Mouse (Mus musculus) liver, embryonic 15.5 days (tissue): ENCODE measurements around the gene Tctex1d1. TPM values are rescaled to one million over a fixed set of nuclear protein-coding genes. Genes with fewer than 3 reads are reported as not detected.

Experiments used
- ATAC-seq: fragments of 200-750 bp; cut with Nextera tagmentation; 2 replicates; pipeline ENCODE4 v1.8.0; 2017; ENCODE audit warnings: moderate number of reproducible peaks, mild to moderate bottlenecking, moderate library complexity; ENCODE audit not compliant: insufficient read depth
- H3K27ac ChIP-seq: fragments of 300-500 bp; sonication (generic); replicated peaks from 2 replicates; pipeline ENCODE4 v1.5.1; 2015; ENCODE audit warnings: mild to moderate bottlenecking, inconsistent platforms
- H3K27me3 ChIP-seq: fragments of 300-500 bp; sonication (generic); 2 replicates; pipeline ENCODE4 v1.6.1; 2015; ENCODE audit warnings: mild to moderate bottlenecking, inconsistent platforms
- H3K36me3 ChIP-seq: fragments of 300-500 bp; sonication (generic); replicated peaks from 2 replicates; pipeline ENCODE4 v1.6.1; 2015; ENCODE audit warnings: moderate library complexity, mild to moderate bottlenecking, inconsistent platforms
- H3K4me1 ChIP-seq: fragments of 300-500 bp; sonication (generic); replicated peaks from 2 replicates; pipeline ENCODE4 v1.6.1; 2015; ENCODE audit warnings: inconsistent platforms
- H3K4me2 ChIP-seq: fragments of 300-500 bp; sonication (generic); 2 replicates; pipeline ENCODE4 v1.6.1; 2015; ENCODE audit warnings: moderate library complexity, mild to moderate bottlenecking, inconsistent platforms
- H3K4me3 ChIP-seq: fragments of 300-500 bp; sonication (generic); replicated peaks from 2 replicates; pipeline ENCODE4 v1.5.1; 2015; ENCODE audit warnings: mild to moderate bottlenecking, inconsistent platforms
- H3K9ac ChIP-seq: fragments of 300-500 bp; sonication (generic); 2 replicates; pipeline ENCODE4 v1.6.1; 2015; ENCODE audit warnings: moderate library complexity, mild to moderate bottlenecking, inconsistent platforms
- H3K9me3 ChIP-seq: fragments of 300-500 bp; sonication (generic); replicated peaks from 2 replicates; pipeline ENCODE4 v1.6.1; 2016; ENCODE audit warnings: inconsistent platforms
- WGBS: fragments of 180-500 bp; shearing (Covaris S2); methylation state at CpG from one replicate; pipeline ENCODE4 v1.1.7; 2015; ENCODE audit warnings: mixed read lengths; ENCODE audit not compliant: insufficient replicate concordance; 5-methylcytosine and 5-hydroxymethylcytosine counted together
- polyA plus RNA-seq: library from polyadenylated mRNA; unstranded; fragments of >200 nt; fragmentation: Nextera tagmentation; extraction: Ambion mirVana; gene quantifications from 2 replicates; pipeline ENCODE4 v1.2.1, GENCODE M21; 2015

The Tctex1d1 gene
- polyA plus RNA-seq, 1 experiment from 2014 or later: 0.21 TPM

GRCm38 (mm10) chr4:102988526-102988925 is 10.1 kb downstream of the Tctex1d1 start:
- no peak for ATAC-seq
- no peaks in the 10 kb centered on the region for H3K9me3 ChIP-seq
- 59% methylated on average over 6 of the region's 6 CpGs for WGBS
- H3K4me2 ChIP-seq: no peak overlapping the region
- no peak overlapping the region for H3K4me3 ChIP-seq
- no peaks in the 10 kb centered on the region for H3K4me1 ChIP-seq
- no peaks in the 10 kb centered on the region for H3K27me3 ChIP-seq
- H3K27ac ChIP-seq: no peak overlapping the region
- no peaks in the 10 kb centered on the region for H3K36me3 ChIP-seq
- no peak overlapping the region for H3K9ac ChIP-seq

- Histone ChIP-seq H3K9me3 (no peaks in the 10 kb centered on the region), H3K27ac (no peak overlapping the region), H3K27me3 (no peaks in the 10 kb centered on the region), H3K4me2 (no peak overlapping the region), H3K4me1 (no peaks in the 10 kb centered on the region), H3K9ac (no peak overlapping the region), H3K4me3 (no peak overlapping the region), H3K36me3 (no peaks in the 10 kb centered on the region)
- 51% methylated on average over 5 of the region's 5 CpGs for WGBS
- ATAC-seq: no peak
Observed at GRCm38 (mm10) chr4:102989391-102989790, 11.0 kb downstream of the Tctex1d1 start.

GRCm38 (mm10) chr4:102990016-102990415 is 11.6 kb downstream of the Tctex1d1 start:
- Histone ChIP-seq H3K9ac (no peak overlapping the region), H3K4me3 (no peak overlapping the region), H3K4me2 (no peak overlapping the region), H3K27ac (no peak overlapping the region), H3K27me3 (no peaks in the 10 kb centered on the region), H3K36me3 (no peaks in the 10 kb centered on the region), H3K9me3 (no peaks in the 10 kb centered on the region), H3K4me1 (no peaks in the 10 kb centered on the region)
- no peak for ATAC-seq
- WGBS: 58% methylated on average over 4 of the region's 4 CpGs

GRCm38 (mm10) chr4:102990595-102991340 is 12.4 kb downstream of the Tctex1d1 start:
- Histone ChIP-seq H3K9me3 (no peaks in the 10 kb centered on the region), H3K4me3 (no peak overlapping the region), H3K27me3 (no peaks in the 10 kb centered on the region), H3K9ac (no peak overlapping the region), H3K4me1 (no peaks in the 10 kb centered on the region), H3K4me2 (no peak overlapping the region), H3K27ac (no peak overlapping the region), H3K36me3 (no peaks in the 10 kb centered on the region)
- no peak for ATAC-seq
- 64% methylated on average over 11 of the region's 11 CpGs for WGBS

- Histone ChIP-seq H3K4me1 (no peaks in the 10 kb centered on the region), H3K9ac (no peak overlapping the region), H3K27ac (no peak overlapping the region), H3K36me3 (no peaks in the 10 kb centered on the region), H3K4me2 (no peak overlapping the region), H3K4me3 (no peak overlapping the region), H3K27me3 (no peaks in the 10 kb centered on the region), H3K9me3 (no peaks in the 10 kb centered on the region)
- no peak for ATAC-seq
- 63% methylated on average over 3 of the region's 3 CpGs for WGBS
Observed at GRCm38 (mm10) chr4:102991685-102992084, 13.3 kb downstream of the Tctex1d1 start.

- Histone ChIP-seq H3K4me3 (no peak overlapping the region), H3K9me3 (no peaks in the 10 kb centered on the region), H3K4me2 (no peak overlapping the region), H3K9ac (no peak overlapping the region), H3K27me3 (no peaks in the 10 kb centered on the region), H3K27ac (no peak overlapping the region), H3K4me1 (0 out of 2 replicates have a peak, but pooled peaks cover 5% of the 10 kb centered on the region), H3K36me3 (no peaks in the 10 kb centered on the region)
- WGBS: 69% methylated on average over 4 of the region's 4 CpGs
- ATAC-seq: no peak
Observed at GRCm38 (mm10) chr4:103004681-103005080, 26.3 kb downstream of the Tctex1d1 start.

- Histone ChIP-seq H3K4me3 (no peak overlapping the region), H3K9me3 (no peaks in the 10 kb centered on the region), H3K27me3 (no peaks in the 10 kb centered on the region), H3K9ac (no peak overlapping the region), H3K4me1 (0 out of 2 replicates have a peak, but pooled peaks cover 5% of the 10 kb centered on the region), H3K4me2 (no peak overlapping the region), H3K36me3 (no peaks in the 10 kb centered on the region), H3K27ac (no peak overlapping the region)
- WGBS: 66% methylated on average over 15 of the region's 15 CpGs
- no peak for ATAC-seq
Observed at GRCm38 (mm10) chr4:103005190-103005945, 27.0 kb downstream of the Tctex1d1 start.

GRCm38 (mm10) chr4:103006266-103006665 is 27.9 kb downstream of the Tctex1d1 start:
- no peak overlapping the region for H3K27ac ChIP-seq
- no peak for ATAC-seq
- no peaks in the 10 kb centered on the region for H3K27me3 ChIP-seq
- H3K4me3 ChIP-seq: no peak overlapping the region
- H3K4me2 ChIP-seq: no peak overlapping the region
- H3K36me3 ChIP-seq: no peaks in the 10 kb centered on the region
- 0 out of 2 replicates have a peak, but pooled peaks cover 5% of the 10 kb centered on the region for H3K4me1 ChIP-seq
- 64% methylated on average over 5 of the region's 5 CpGs for WGBS
- H3K9ac ChIP-seq: no peak overlapping the region
- no peaks in the 10 kb centered on the region for H3K9me3 ChIP-seq

GRCm38 (mm10) chr4:103006943-103007418 is 28.6 kb downstream of the Tctex1d1 start:
- H3K4me3 ChIP-seq: no peak overlapping the region
- 0 out of 2 replicates have a peak, but pooled peaks cover 5% of the 10 kb centered on the region for H3K4me1 ChIP-seq
- WGBS: 41% methylated on average over 4 of the region's 4 CpGs
- no peak overlapping the region for H3K4me2 ChIP-seq
- H3K27ac ChIP-seq: no peak overlapping the region
- ATAC-seq: no peak
- no peaks in the 10 kb centered on the region for H3K9me3 ChIP-seq
- no peak overlapping the region for H3K9ac ChIP-seq
- no peaks in the 10 kb centered on the region for H3K36me3 ChIP-seq
- no peaks in the 10 kb centered on the region for H3K27me3 ChIP-seq

GRCm38 (mm10) chr4:103010734-103011133 is 32.3 kb downstream of the Tctex1d1 start:
- no peaks in the 10 kb centered on the region for H3K27me3 ChIP-seq
- no peak overlapping the region for H3K9ac ChIP-seq
- H3K36me3 ChIP-seq: no peaks in the 10 kb centered on the region
- H3K4me3 ChIP-seq: no peak overlapping the region
- H3K4me1 ChIP-seq: 0 out of 2 replicates have a peak, but pooled peaks cover 5% of the 10 kb centered on the region
- H3K27ac ChIP-seq: no peak overlapping the region
- H3K9me3 ChIP-seq: no peaks in the 10 kb centered on the region
- WGBS: 65% methylated on average over 4 of the region's 4 CpGs
- H3K4me2 ChIP-seq: no peak overlapping the region
- no peak for ATAC-seq

GRCm38 (mm10) chr4:103011823-103012222 is 33.4 kb downstream of the Tctex1d1 start:
- 0 out of 2 replicates have a peak, but pooled peaks cover 2% of the 10 kb centered on the region for H3K4me1 ChIP-seq
- no peak overlapping the region for H3K4me2 ChIP-seq
- no peak for ATAC-seq
- no peak overlapping the region for H3K4me3 ChIP-seq
- H3K27me3 ChIP-seq: no peaks in the 10 kb centered on the region
- WGBS: 50% methylated on average over 7 of the region's 7 CpGs
- H3K9me3 ChIP-seq: no peaks in the 10 kb centered on the region
- no peak overlapping the region for H3K9ac ChIP-seq
- H3K27ac ChIP-seq: no peak overlapping the region
- H3K36me3 ChIP-seq: no peaks in the 10 kb centered on the region
